Mouse (Mus musculus): Measurements from ENCODE around the gene Gm20715.
A peak's percentile ranks its signal among the peaks of the same experiment; 100 is the strongest.
"Not testable (repeated sequence)": the region's sequence is repeated elsewhere in the genome, so short reads cannot be mapped to it uniquely, and the experiment has no call there.

The Gm20715 gene

GRCm38 (mm10) chr7:6410043-6410442, at the start of gene Gm20715:
Gm20715 (plus strand) TSS chr7:6410277.
- DNase-seq (ENCODE audit: low spot score): peak; percentile 97

GRCm38 (mm10) chr7:6360477-6361060, 49.5 kb upstream of the Gm20715 start:
- no peak for DNase-seq (ENCODE audit: low spot score)

GRCm38 (mm10) chr7:6361756-6362155, 48.3 kb upstream of the Gm20715 start:
- DNase-seq (ENCODE audit: low spot score): no peak

GRCm38 (mm10) chr7:6362268-6363046, 47.6 kb upstream of the Gm20715 start:
- peak; percentile 98 for DNase-seq (ENCODE audit: low spot score)

GRCm38 (mm10) chr7:6363047-6363488, 47.0 kb upstream of the Gm20715 start, which contains the start of gene Zfp78:
Zfp78 (plus strand) TSS chr7:6363280.
- no peak for DNase-seq (ENCODE audit: low spot score)

GRCm38 (mm10) chr7:6364761-6365160, 45.3 kb upstream of the Gm20715 start:
- peak; percentile 21 for DNase-seq (ENCODE audit: low spot score)

- no peak for DNase-seq (ENCODE audit: low spot score)
Observed at GRCm38 (mm10) chr7:6367185-6367584, 42.9 kb upstream of the Gm20715 start.

GRCm38 (mm10) chr7:6368146-6368545, 41.9 kb upstream of the Gm20715 start:
- not testable (repeated sequence) for DNase-seq (ENCODE audit: low spot score)

- DNase-seq (ENCODE audit: low spot score): no peak
Observed at GRCm38 (mm10) chr7:6369460-6369859, 40.6 kb upstream of the Gm20715 start.

GRCm38 (mm10) chr7:6372993-6373392, 37.1 kb upstream of the Gm20715 start:
- DNase-seq (ENCODE audit: low spot score): peak; percentile 39

- DNase-seq (ENCODE audit: low spot score): no peak
Observed at GRCm38 (mm10) chr7:6378441-6378840, 31.6 kb upstream of the Gm20715 start.

GRCm38 (mm10) chr7:6381431-6381830, 28.6 kb upstream of the Gm20715 start:
- no peak for DNase-seq (ENCODE audit: low spot score)

- peak; percentile 89 for DNase-seq (ENCODE audit: low spot score)
Observed at GRCm38 (mm10) chr7:6383044-6383455, 27.0 kb upstream of the Gm20715 start, which contains the start of gene Zfp28. Zfp28 (plus strand) TSS chr7:6383295.

- no peak for DNase-seq (ENCODE audit: low spot score)
Observed at GRCm38 (mm10) chr7:6384011-6384410, 26.1 kb upstream of the Gm20715 start.

- peak; percentile 12 for DNase-seq (ENCODE audit: low spot score)
Observed at GRCm38 (mm10) chr7:6386995-6387394, 23.1 kb upstream of the Gm20715 start.

GRCm38 (mm10) chr7:6388971-6389370, 21.1 kb upstream of the Gm20715 start:
- no peak for DNase-seq (ENCODE audit: low spot score)

GRCm38 (mm10) chr7:6389449-6389848, 20.6 kb upstream of the Gm20715 start:
- DNase-seq (ENCODE audit: low spot score): no peak

GRCm38 (mm10) chr7:6397996-6398975, 11.8 kb upstream of the Gm20715 start, which contains the start of gene Smim17:
Smim17 (plus strand) TSS chr7:6398715.
- peak; percentile 23 for DNase-seq (ENCODE audit: low spot score)

- no peak for DNase-seq (ENCODE audit: low spot score)
Observed at GRCm38 (mm10) chr7:6414626-6415441, 4.8 kb downstream of the Gm20715 start.

GRCm38 (mm10) chr7:6415442-6415787, 5.3 kb downstream of the Gm20715 start:
- no peak for DNase-seq (ENCODE audit: low spot score)

- DNase-seq (ENCODE audit: low spot score): no peak
Observed at GRCm38 (mm10) chr7:6419894-6420293, 9.8 kb downstream of the Gm20715 start.

Data from adipocyte (in vitro differentiated cells).